Mouse (Mus musculus): ENCODE data around the gene Scfd2. TPM values are rescaled to one million over a fixed set of nuclear protein-coding genes. Genes with fewer than 3 reads are reported as not detected.

The Scfd2 gene
- polyA plus RNA-seq, 1 experiment from 2014 or later, result 15.2 TPM

- H3K4me2 ChIP-seq (replicated peaks; ENCODE audit: low read depth), result peak overlapping the region; percentile 6; the same call in 1 of the 2 replicates
- 44% methylated on average over 18 of the region's 18 CpGs for WGBS
- TF ChIP-seq EP300 (optimal IDR thresholded peaks at IDR 0.05) (no peak), CTCF (IDR thresholded peaks at IDR 0.05; ENCODE audit: low read depth) (no peak)
- H3K4me3 ChIP-seq (ENCODE audit: low read depth, low read length), result no peak overlapping the region
- H3K27me3 ChIP-seq (ENCODE audit: control insufficient read depth, insufficient read depth, low read length), result no peaks in the 10 kb centered on the region
- DNase-seq (ENCODE audit: low spot score), result no peak
- peaks cover 5% of the 10 kb centered on the region; the same call in 1 of the 2 replicates for H3K4me1 ChIP-seq (replicated peaks; ENCODE audit: control insufficient read depth, insufficient read depth)
- no peaks in the 10 kb centered on the region for H3K36me3 ChIP-seq (ENCODE audit: control insufficient read depth, insufficient read depth, low read length)
- no peaks in the 10 kb centered on the region for H3K9me3 ChIP-seq (ENCODE audit: control insufficient read depth, low read length)
- H3K27ac ChIP-seq (replicated peaks), result peak overlapping the region; percentile 65
- H3K9ac ChIP-seq (ENCODE audit: low read length), result no peak overlapping the region
- ATAC-seq (ENCODE audit: low FRiP score, low TSS enrichment), result peak; percentile 25; the same call in 1 of the 2 replicates
Observed at GRCm38 (mm10) chr5:74173162-74173844, 358.3 kb downstream of the Scfd2 start.

- no peaks in the 10 kb centered on the region for H3K36me3 ChIP-seq (ENCODE audit: control insufficient read depth, insufficient read depth, low read length)
- H3K27me3 ChIP-seq (ENCODE audit: control insufficient read depth, insufficient read depth, low read length), result no peaks in the 10 kb centered on the region
- peaks cover 5% of the 10 kb centered on the region; the same call in 1 of the 2 replicates for H3K4me1 ChIP-seq (replicated peaks; ENCODE audit: control insufficient read depth, insufficient read depth)
- TF ChIP-seq EP300 (optimal IDR thresholded peaks at IDR 0.05) (no peak), CTCF (IDR thresholded peaks at IDR 0.05; ENCODE audit: low read depth) (no peak)
- H3K9me3 ChIP-seq (ENCODE audit: control insufficient read depth, low read length), result no peaks in the 10 kb centered on the region
- WGBS, result 27% methylated on average over 12 of the region's 12 CpGs
- ATAC-seq (ENCODE audit: low FRiP score, low TSS enrichment), result peak; percentile 61; the same call in 1 of the 2 replicates
- no peak overlapping the region for H3K4me2 ChIP-seq (replicated peaks; ENCODE audit: low read depth)
- H3K4me3 ChIP-seq (ENCODE audit: low read depth, low read length), result no peak overlapping the region
- no peak for DNase-seq (ENCODE audit: low spot score)
- H3K27ac ChIP-seq (replicated peaks), result peak overlapping the region; percentile 10; the same call in 1 of the 2 replicates
- H3K9ac ChIP-seq (ENCODE audit: low read length), result no peak overlapping the region
Observed at GRCm38 (mm10) chr5:74172208-74172607, 359.4 kb downstream of the Scfd2 start.

GRCm38 (mm10) chr5:74171768-74172167 lies 359.8 kb downstream of the Scfd2 start:
- Histone ChIP-seq H3K27ac (replicated peaks) (no peak overlapping the region), H3K27me3 (ENCODE audit: control insufficient read depth, insufficient read depth, low read length) (no peaks in the 10 kb centered on the region), H3K4me2 (replicated peaks; ENCODE audit: low read depth) (no peak overlapping the region), H3K9ac (ENCODE audit: low read length) (no peak overlapping the region), H3K36me3 (ENCODE audit: control insufficient read depth, insufficient read depth, low read length) (no peaks in the 10 kb centered on the region), H3K4me1 (replicated peaks; ENCODE audit: control insufficient read depth, insufficient read depth) (peaks cover 5% of the 10 kb centered on the region; the same call in 1 of the 2 replicates), H3K4me3 (ENCODE audit: low read depth, low read length) (no peak overlapping the region), H3K9me3 (ENCODE audit: control insufficient read depth, low read length) (no peaks in the 10 kb centered on the region)
- DNase-seq (ENCODE audit: low spot score) (peak; percentile 24), ATAC-seq (ENCODE audit: low FRiP score, low TSS enrichment) (no peak)
- TF ChIP-seq EP300 (optimal IDR thresholded peaks at IDR 0.05) (no peak), CTCF (IDR thresholded peaks at IDR 0.05; ENCODE audit: low read depth) (no peak)
- 60% methylated on average over 9 of the region's 9 CpGs for WGBS

- Histone ChIP-seq H3K27ac (replicated peaks) (no peak overlapping the region), H3K27me3 (ENCODE audit: control insufficient read depth, insufficient read depth, low read length) (no peaks in the 10 kb centered on the region), H3K4me3 (ENCODE audit: low read depth, low read length) (no peak overlapping the region), H3K36me3 (ENCODE audit: control insufficient read depth, insufficient read depth, low read length) (no peaks in the 10 kb centered on the region), H3K9ac (ENCODE audit: low read length) (no peak overlapping the region), H3K4me1 (replicated peaks; ENCODE audit: control insufficient read depth, insufficient read depth) (no peaks in the 10 kb centered on the region), H3K4me2 (replicated peaks; ENCODE audit: low read depth) (no peak overlapping the region), H3K9me3 (ENCODE audit: control insufficient read depth, low read length) (no peaks in the 10 kb centered on the region)
- ATAC-seq (ENCODE audit: low FRiP score, low TSS enrichment), result peak; percentile 53; the same call in 1 of the 2 replicates
- WGBS, result 38% methylated on average over 3 of the region's 3 CpGs
- no peak for TF ChIP-seq EP300 (optimal IDR thresholded peaks at IDR 0.05)
- DNase-seq (ENCODE audit: low spot score), result no peak
Observed at GRCm38 (mm10) chr5:74168085-74168484, 363.5 kb downstream of the Scfd2 start.

GRCm38 (mm10) chr5:74166642-74167041 lies 364.9 kb downstream of the Scfd2 start:
- H3K36me3 ChIP-seq (ENCODE audit: control insufficient read depth, insufficient read depth, low read length), result no peaks in the 10 kb centered on the region
- peaks cover 6% of the 10 kb centered on the region for H3K4me1 ChIP-seq (replicated peaks; ENCODE audit: control insufficient read depth, insufficient read depth)
- no peaks in the 10 kb centered on the region for H3K9me3 ChIP-seq (ENCODE audit: control insufficient read depth, low read length)
- H3K27me3 ChIP-seq (ENCODE audit: control insufficient read depth, insufficient read depth, low read length), result no peaks in the 10 kb centered on the region
- H3K27ac ChIP-seq (replicated peaks), result no peak overlapping the region
- no peak for ATAC-seq (ENCODE audit: low FRiP score, low TSS enrichment)
- TF ChIP-seq CTCF (IDR thresholded peaks at IDR 0.05; ENCODE audit: low read depth), result no peak
- no peak for TF ChIP-seq EP300 (optimal IDR thresholded peaks at IDR 0.05)
- H3K4me2 ChIP-seq (replicated peaks; ENCODE audit: low read depth), result no peak overlapping the region
- no peak overlapping the region for H3K9ac ChIP-seq (ENCODE audit: low read length)
- no peak overlapping the region for H3K4me3 ChIP-seq (ENCODE audit: low read depth, low read length)
- DNase-seq (ENCODE audit: low spot score), result no peak
- WGBS, result 78% methylated on average over 3 of the region's 3 CpGs

- Histone ChIP-seq H3K9ac (ENCODE audit: low read length) (no peak overlapping the region), H3K4me3 (ENCODE audit: low read depth, low read length) (no peak overlapping the region), H3K27ac (replicated peaks) (no peak overlapping the region), H3K9me3 (ENCODE audit: control insufficient read depth, low read length) (no peaks in the 10 kb centered on the region), H3K27me3 (ENCODE audit: control insufficient read depth, insufficient read depth, low read length) (no peaks in the 10 kb centered on the region), H3K4me2 (replicated peaks; ENCODE audit: low read depth) (no peak overlapping the region), H3K36me3 (ENCODE audit: control insufficient read depth, insufficient read depth, low read length) (no peaks in the 10 kb centered on the region), H3K4me1 (replicated peaks; ENCODE audit: control insufficient read depth, insufficient read depth) (peaks cover 10% of the 10 kb centered on the region)
- DNase-seq (ENCODE audit: low spot score) (no peak), ATAC-seq (ENCODE audit: low FRiP score, low TSS enrichment) (no peak)
- 87% methylated on average over 7 of the region's 7 CpGs for whole genome bisulfite sequencing
- no peak for TF ChIP-seq EP300 (optimal IDR thresholded peaks at IDR 0.05)
- TF ChIP-seq CTCF (IDR thresholded peaks at IDR 0.05; ENCODE audit: low read depth), result no peak
Observed at GRCm38 (mm10) chr5:74164547-74164946, 367.0 kb downstream of the Scfd2 start.

All from stomach, postnatal 0 days (tissue).